Mouse (Mus musculus): ENCODE measurements around the gene Dnmbp. TPM values are rescaled to one million over a fixed set of nuclear protein-coding genes. Genes with fewer than 3 reads are reported as not detected.

Dnmbp gene
- polyA plus RNA-seq, 2 experiments = 1.3 to 2.2 TPM

DNA sequence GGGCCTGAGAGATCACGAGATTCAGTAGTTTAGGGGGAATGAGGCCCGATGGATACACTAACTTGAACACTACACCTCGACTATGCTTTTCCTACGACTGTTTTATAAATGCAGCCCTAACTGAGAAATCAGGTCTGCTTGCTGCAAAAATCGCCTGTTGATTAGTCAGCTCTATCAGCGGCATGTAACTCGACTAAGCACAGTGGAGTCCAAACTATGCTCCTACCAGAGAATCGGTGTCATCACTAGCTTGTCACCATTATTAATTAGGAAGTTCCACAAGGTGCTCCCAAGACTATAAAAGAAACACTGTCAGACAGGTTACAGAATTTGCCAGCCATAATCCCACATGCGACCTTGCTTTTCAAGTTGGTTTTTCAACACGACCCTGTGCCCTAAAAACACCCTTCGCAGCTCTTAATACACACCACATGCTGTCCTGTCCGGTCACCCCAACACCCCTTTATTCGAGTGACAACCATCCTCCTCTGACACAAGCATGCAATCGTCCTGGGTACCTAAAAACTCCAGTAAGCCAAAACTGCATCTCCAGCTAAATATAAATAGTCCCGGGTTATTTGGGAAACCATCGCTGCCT, 721 bp downstream of the Dnmbp start:
- TF ChIP-seq EP300 (IDR thresholded peaks at IDR 0.05; ENCODE audit: low read depth) (no peak), CTCF (IDR thresholded peaks at IDR 0.05; ENCODE audit: low read depth) (no peak)
- ATAC-seq (ENCODE audit: insufficient read depth) = no peak
- Histone ChIP-seq H3K4me1 (replicated peaks; ENCODE audit: control insufficient read depth in 2 of 2, insufficient read depth in 2 of 2, low read length in 1 of 2) (peaks cover 0 to 13% of the 10 kb centered on the region in 2 experiments; a peak in 1 of 4 replicates), H3K36me3 (replicated peaks; ENCODE audit: control insufficient read depth, insufficient read depth, low read depth) (no peaks in the 10 kb centered on the region), H3K27me3 (ENCODE audit: control insufficient read depth, insufficient read depth, low read length) (no peaks in the 10 kb centered on the region), H3K4me3 (ENCODE audit: insufficient read depth in 1 of 2, low read depth in 2 of 2, low read length in 2 of 2) (peak overlapping the region; percentile 50 to 65), H3K9me3 (ENCODE audit: control insufficient read depth, low read length) (no peaks in the 10 kb centered on the region), H3K4me2 (ENCODE audit: low read depth) (peak overlapping the region; percentile 72), H3K9ac (replicated peaks) (peak overlapping the region; percentile 59), H3K27ac (no peak overlapping the region)
- DNase-seq (ENCODE audit: low read depth in 3 of 3, low spot score in 3 of 3) = no peak
- WGBS (ENCODE audit: insufficient replicate concordance) = 27% methylated on average over 16 of the region's 16 CpGs

DNA sequence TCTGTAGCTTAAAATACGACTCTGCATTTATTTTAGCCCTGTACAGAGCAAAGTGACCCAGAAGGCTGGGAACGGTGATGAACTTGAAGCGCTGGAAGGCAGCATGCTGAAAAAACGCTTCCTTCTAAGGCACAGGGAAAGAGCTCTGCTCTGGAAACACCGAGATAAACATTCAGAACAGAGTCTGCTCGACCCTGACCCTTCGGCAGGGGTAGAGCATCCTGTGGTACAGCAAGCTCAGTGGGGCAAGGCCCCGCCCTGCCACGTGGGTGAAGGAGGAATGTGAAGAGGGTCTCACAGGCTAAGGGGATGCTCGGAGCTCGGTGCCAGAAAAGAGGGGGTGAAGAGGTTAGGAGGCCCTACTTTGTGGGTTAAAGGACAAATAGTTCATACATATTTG, 1.6 kb downstream of the Dnmbp start:
- WGBS (ENCODE audit: insufficient replicate concordance) = 28% methylated on average over 11 of the region's 11 CpGs
- Histone ChIP-seq H3K27ac (no peak overlapping the region), H3K9ac (replicated peaks) (no peak overlapping the region), H3K4me1 (replicated peaks; ENCODE audit: control insufficient read depth in 2 of 2, insufficient read depth in 2 of 2, low read length in 1 of 2) (peaks cover 0 to 13% of the 10 kb centered on the region in 2 experiments; a peak in 1 of 4 replicates), H3K36me3 (replicated peaks; ENCODE audit: control insufficient read depth, insufficient read depth, low read depth) (no peaks in the 10 kb centered on the region), H3K27me3 (ENCODE audit: control insufficient read depth, insufficient read depth, low read length) (no peaks in the 10 kb centered on the region), H3K4me3 (ENCODE audit: insufficient read depth in 1 of 2, low read depth in 2 of 2, low read length in 2 of 2) (no peak overlapping the region), H3K9me3 (ENCODE audit: control insufficient read depth, low read length) (no peaks in the 10 kb centered on the region), H3K4me2 (ENCODE audit: low read depth) (peak overlapping the region; percentile 6; the same call in 1 of the 2 replicates)
- ATAC-seq (ENCODE audit: insufficient read depth) = no peak
- DNase-seq (ENCODE audit: low read depth in 3 of 3, low spot score in 3 of 3) = no peak
- TF ChIP-seq EP300 (IDR thresholded peaks at IDR 0.05; ENCODE audit: low read depth) (no peak), CTCF (IDR thresholded peaks at IDR 0.05; ENCODE audit: low read depth) (no peak)

DNA sequence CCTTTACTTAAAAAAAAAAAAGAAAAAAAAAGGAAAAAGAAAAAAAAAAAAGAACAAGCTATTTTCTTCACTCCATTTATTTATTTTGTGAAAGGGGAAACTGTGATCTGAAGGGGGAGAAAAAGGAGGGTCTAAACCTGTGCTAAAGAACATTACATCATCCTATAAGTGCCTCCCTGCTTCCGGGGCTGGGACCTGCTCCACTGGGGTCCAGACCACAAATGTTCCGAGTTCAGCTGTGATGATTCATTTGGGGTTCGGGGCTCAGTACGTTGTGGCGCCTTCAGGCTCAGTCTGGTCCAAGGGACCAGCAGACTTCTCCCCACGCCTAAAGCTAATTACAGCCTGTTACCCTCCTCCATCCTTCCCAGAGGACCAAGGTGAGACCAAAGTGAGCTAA, 9.1 kb downstream of the Dnmbp start:
- H3K4me2 ChIP-seq (ENCODE audit: low read depth) = no peak overlapping the region
- TF ChIP-seq CTCF (IDR thresholded peaks at IDR 0.05; ENCODE audit: low read depth) (no peak), EP300 (IDR thresholded peaks at IDR 0.05; ENCODE audit: low read depth) (no peak)
- ATAC-seq (ENCODE audit: insufficient read depth) = no peak
- H3K27me3 ChIP-seq (ENCODE audit: control insufficient read depth, insufficient read depth, low read length) = no peaks in the 10 kb centered on the region
- no peak for DNase-seq (ENCODE audit: low read depth in 3 of 3, low spot score in 3 of 3)
- H3K9me3 ChIP-seq (ENCODE audit: control insufficient read depth, low read length) = no peaks in the 10 kb centered on the region
- no peak overlapping the region for H3K9ac ChIP-seq (replicated peaks)
- H3K4me1 ChIP-seq (replicated peaks; ENCODE audit: control insufficient read depth in 2 of 2, insufficient read depth in 2 of 2, low read length in 1 of 2) = no peaks in the 10 kb centered on the region
- H3K36me3 ChIP-seq (replicated peaks; ENCODE audit: control insufficient read depth, insufficient read depth, low read depth) = no peaks in the 10 kb centered on the region
- no peak overlapping the region for H3K4me3 ChIP-seq (ENCODE audit: insufficient read depth in 1 of 2, low read depth in 2 of 2, low read length in 2 of 2)
- 51% methylated on average over 6 of the region's 6 CpGs for WGBS (ENCODE audit: insufficient replicate concordance)
- H3K27ac ChIP-seq = no peak overlapping the region

DNA sequence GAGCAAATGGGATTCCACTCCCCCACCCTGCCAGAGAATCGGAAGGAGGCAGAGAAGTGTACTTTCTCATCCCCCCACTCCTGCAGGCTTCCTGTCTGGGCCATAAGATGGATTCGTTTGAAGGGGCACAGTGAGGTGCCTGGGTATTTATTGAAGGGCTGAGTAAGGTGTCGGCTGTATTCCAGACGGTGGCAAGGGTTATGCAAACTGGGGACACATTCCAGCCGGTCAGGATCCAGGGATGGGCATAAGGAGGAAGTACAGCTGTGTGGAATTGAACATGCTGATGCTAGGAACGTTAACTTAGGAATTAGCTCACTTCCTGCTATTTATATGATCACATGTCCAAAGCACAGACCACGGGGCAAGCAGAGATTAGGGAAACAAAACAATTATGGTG, 9.6 kb downstream of the Dnmbp start:
- no peak overlapping the region for H3K27ac ChIP-seq
- TF ChIP-seq EP300 (IDR thresholded peaks at IDR 0.05; ENCODE audit: low read depth) = no peak
- TF ChIP-seq CTCF (IDR thresholded peaks at IDR 0.05; ENCODE audit: low read depth) = no peak
- H3K4me1 ChIP-seq (replicated peaks; ENCODE audit: control insufficient read depth in 2 of 2, insufficient read depth in 2 of 2, low read length in 1 of 2) = no peaks in the 10 kb centered on the region
- no peak overlapping the region for H3K9ac ChIP-seq (replicated peaks)
- H3K4me2 ChIP-seq (ENCODE audit: low read depth) = no peak overlapping the region
- H3K4me3 ChIP-seq (ENCODE audit: insufficient read depth in 1 of 2, low read depth in 2 of 2, low read length in 2 of 2) = no peak overlapping the region
- DNase-seq (ENCODE audit: low read depth in 3 of 3, low spot score in 3 of 3) (no peak), ATAC-seq (ENCODE audit: insufficient read depth) (no peak)
- H3K27me3 ChIP-seq (ENCODE audit: control insufficient read depth, insufficient read depth, low read length) = no peaks in the 10 kb centered on the region
- H3K9me3 ChIP-seq (ENCODE audit: control insufficient read depth, low read length) = no peaks in the 10 kb centered on the region
- WGBS (ENCODE audit: insufficient replicate concordance) = 24% methylated on average over 7 of the region's 7 CpGs
- no peaks in the 10 kb centered on the region for H3K36me3 ChIP-seq (replicated peaks; ENCODE audit: control insufficient read depth, insufficient read depth, low read depth)

DNA sequence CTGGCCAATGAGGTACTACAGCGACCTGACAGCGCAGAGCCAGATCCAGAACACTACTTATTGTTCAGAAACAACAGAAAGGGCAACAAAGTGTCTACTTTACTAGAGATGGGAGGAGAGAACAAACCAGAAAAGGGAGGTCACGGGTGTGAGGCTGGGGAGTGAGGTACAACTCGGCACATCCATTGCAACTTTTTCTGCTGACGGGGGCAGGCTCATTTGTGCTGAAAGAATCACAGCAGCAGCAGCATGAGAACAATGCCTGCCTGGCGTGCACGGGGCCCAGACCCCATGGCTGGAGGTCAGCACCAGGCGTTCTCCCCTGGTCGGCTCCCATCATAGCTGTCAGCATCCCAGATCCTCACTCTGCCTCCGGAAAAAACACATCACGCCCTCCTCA, 10.1 kb downstream of the Dnmbp start:
- Histone ChIP-seq H3K4me1 (replicated peaks; ENCODE audit: control insufficient read depth in 2 of 2, insufficient read depth in 2 of 2, low read length in 1 of 2) (no peaks in the 10 kb centered on the region), H3K27ac (no peak overlapping the region), H3K27me3 (ENCODE audit: control insufficient read depth, insufficient read depth, low read length) (no peaks in the 10 kb centered on the region), H3K4me2 (ENCODE audit: low read depth) (no peak overlapping the region), H3K4me3 (ENCODE audit: insufficient read depth in 1 of 2, low read depth in 2 of 2, low read length in 2 of 2) (no peak overlapping the region), H3K36me3 (replicated peaks; ENCODE audit: control insufficient read depth, insufficient read depth, low read depth) (no peaks in the 10 kb centered on the region), H3K9ac (replicated peaks) (no peak overlapping the region), H3K9me3 (ENCODE audit: control insufficient read depth, low read length) (no peaks in the 10 kb centered on the region)
- no peak for TF ChIP-seq CTCF (IDR thresholded peaks at IDR 0.05; ENCODE audit: low read depth)
- no peak for TF ChIP-seq EP300 (IDR thresholded peaks at IDR 0.05; ENCODE audit: low read depth)
- DNase-seq (ENCODE audit: low read depth in 3 of 3, low spot score in 3 of 3) (no peak), ATAC-seq (ENCODE audit: insufficient read depth) (no peak)
- 62% methylated on average over 11 of the region's 11 CpGs for WGBS (ENCODE audit: insufficient replicate concordance)

Measured in liver, embryonic 14.5 days (tissue).